Mouse (Mus musculus) adrenal gland, adult 8-10 months (tissue): Measurements from ENCODE around the gene Tarsl2. TPM values are rescaled to one million over a fixed set of nuclear protein-coding genes. Genes with fewer than 3 reads are reported as not detected.

ENCODE experiments used
- DNase-seq: peaks from one replicate; pipeline ENCODE4 v3.0.0; 2022
- total RNA-seq, 4 experiments: library from RNA; stranded (reverse); gene quantifications; 2 replicates each; pipeline ENCODE4 v1.2.4; 2022

Gene Tarsl2
- total RNA-seq, 4 experiments from 2014 or later = 17.5 to 21.3 (median 18.7) TPM

DNA sequence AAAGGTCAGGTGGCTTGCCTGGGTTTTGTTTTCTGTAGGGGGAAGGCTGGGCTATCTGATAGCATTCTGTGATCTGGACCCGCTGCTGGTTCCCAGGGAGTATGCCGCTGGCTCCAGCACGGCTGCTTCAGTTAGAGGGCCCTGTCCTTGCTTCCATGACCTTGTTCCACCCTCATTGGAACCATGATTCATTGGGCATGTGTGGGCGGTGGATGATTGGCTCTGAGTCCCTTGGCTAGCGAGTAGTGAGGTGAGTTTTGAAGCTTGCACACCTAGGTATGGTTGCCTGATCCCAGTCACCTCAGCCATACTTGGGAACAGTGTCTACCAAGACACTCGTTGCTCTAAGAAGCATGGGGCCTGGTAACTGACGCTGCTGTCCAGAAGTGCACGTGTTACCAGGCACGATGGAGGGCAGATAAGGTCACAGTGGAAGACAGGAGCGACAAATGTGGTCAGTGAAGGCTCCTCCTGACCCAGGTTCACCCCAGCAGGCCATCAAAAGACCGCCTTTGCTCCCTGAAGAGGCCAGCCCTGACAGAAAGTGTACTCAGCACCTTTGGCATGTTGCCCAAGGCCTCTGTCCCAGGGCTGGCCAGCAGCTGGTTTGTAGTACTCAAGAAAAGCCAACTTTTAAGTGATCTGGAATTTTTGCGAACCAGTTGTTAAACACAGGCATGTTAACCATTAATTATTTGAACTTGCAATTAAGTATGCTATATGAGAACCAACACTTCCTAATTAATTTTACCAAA lies 92.8 kb downstream of the Tarsl2 start:
- peak; percentile 77 for DNase-seq

Other genes with a start within 250 kb of the Tarsl2 start
- gene Tjp1, start 117.1 kb upstream of the Tarsl2 start, total RNA-seq = 100 to 1,000 TPM in 2 of 4 experiments, 10 to 100 TPM in 2; 93.8 to 132 (median 112) TPM
- 10 to 100 TPM; 66.8 to 77.9 (median 68.9) TPM for gene Tm2d3, start 46.3 kb downstream of the Tarsl2 start, total RNA-seq
- 10 to 100 TPM; 10.7 to 18.4 (median 14.7) TPM for gene Pcsk6, start 216.8 kb downstream of the Tarsl2 start, total RNA-seq